Mouse (Mus musculus) embryonic facial prominence, embryonic 10.5 days (tissue): ENCODE measurements around the gene Slc16a6. TPM values are rescaled to one million over a fixed set of nuclear protein-coding genes. Genes with fewer than 3 reads are reported as not detected.

Experiments
- DNase-seq: peaks from one replicate; pipeline ENCODE4 v3.0.0-alpha.2; 2017; ENCODE audit warnings: low spot score
- H3K27ac ChIP-seq: fragments of 300-500 bp; sonication (generic); replicated peaks from 2 replicates; pipeline ENCODE4 v1.5.1; 2016; ENCODE audit warnings: mild to moderate bottlenecking
- H3K27me3 ChIP-seq: fragments of 300-500 bp; sonication (generic); replicated peaks from 2 replicates; pipeline ENCODE4 v1.6.1; 2016; ENCODE audit warnings: low read depth, mild to moderate bottlenecking; ENCODE audit not compliant: poor library complexity, severe bottlenecking
- H3K36me3 ChIP-seq: fragments of 300-500 bp; sonication (generic); replicated peaks from 2 replicates; pipeline ENCODE4 v1.6.1; 2016; ENCODE audit warnings: mild to moderate bottlenecking, moderate library complexity
- H3K4me1 ChIP-seq: fragments of 300-500 bp; sonication (generic); 2 replicates; pipeline ENCODE4 v1.6.1; 2016
- H3K4me3 ChIP-seq: fragments of 300-500 bp; sonication (generic); 2 replicates; pipeline ENCODE4 v1.5.1; 2016; ENCODE audit warnings: mild to moderate bottlenecking, moderate library complexity
- H3K9me3 ChIP-seq: fragments of 300-500 bp; sonication (generic); 2 replicates; pipeline ENCODE4 v1.6.1; 2016; ENCODE audit warnings: mild to moderate bottlenecking
- WGBS: fragments of 180-500 bp; shearing (Covaris S2); methylation state at CpG from one replicate; pipeline ENCODE4 v1.1.7; 2016; 5-methylcytosine and 5-hydroxymethylcytosine counted together
- polyA plus RNA-seq: library from polyadenylated mRNA; unstranded; fragments of >200 nt; fragmentation: Nextera tagmentation; extraction: Ambion mirVana; gene quantifications from 2 replicates; pipeline ENCODE4 v1.2.1, GENCODE M21; 2016

The Slc16a6 gene
- polyA plus RNA-seq, 1 experiment from 2014 or later, result 3.8 TPM

- no peak for DNase-seq
- H3K9me3 ChIP-seq, result no peaks in the 10 kb centered on the region
- no peak overlapping the region for H3K27ac ChIP-seq
- H3K27me3 ChIP-seq, result peaks cover 53% of the 10 kb centered on the region
- H3K4me1 ChIP-seq, result peaks cover 42% of the 10 kb centered on the region
- H3K36me3 ChIP-seq, result no peaks in the 10 kb centered on the region
- 48% methylated on average over 16 of the region's 16 CpGs for WGBS
- no peak overlapping the region for H3K4me3 ChIP-seq
Observed at GRCm38 (mm10) chr11:109477606-109478380, 4.4 kb upstream of the Slc16a6 start.

GRCm38 (mm10) chr11:109476653-109477052 lies 3.3 kb upstream of the Slc16a6 start:
- DNase-seq, result no peak
- no peaks in the 10 kb centered on the region for H3K36me3 ChIP-seq
- H3K27me3 ChIP-seq, result peaks cover 59% of the 10 kb centered on the region
- WGBS, result 54% methylated on average over 6 of the region's 6 CpGs
- peak overlapping the region; percentile 48; the same call in 1 of the 2 replicates for H3K27ac ChIP-seq
- H3K4me1 ChIP-seq, result peaks cover 51% of the 10 kb centered on the region
- no peak overlapping the region for H3K4me3 ChIP-seq
- H3K9me3 ChIP-seq, result no peaks in the 10 kb centered on the region

GRCm38 (mm10) chr11:109476241-109476640 lies 2.8 kb upstream of the Slc16a6 start:
- Histone ChIP-seq H3K4me3 (no peak overlapping the region), H3K27ac (peak overlapping the region; percentile 48; the same call in 1 of the 2 replicates), H3K9me3 (no peaks in the 10 kb centered on the region), H3K27me3 (peaks cover 63% of the 10 kb centered on the region), H3K36me3 (no peaks in the 10 kb centered on the region), H3K4me1 (peaks cover 55% of the 10 kb centered on the region)
- DNase-seq, result no peak
- 23% methylated on average over 2 of the region's 2 CpGs for WGBS

- H3K36me3 ChIP-seq, result no peaks in the 10 kb centered on the region
- 60% methylated on average over 4 of the region's 4 CpGs for WGBS
- no peak overlapping the region for H3K27ac ChIP-seq
- no peak for DNase-seq
- H3K4me3 ChIP-seq, result no peak overlapping the region
- H3K4me1 ChIP-seq, result peaks cover 60% of the 10 kb centered on the region
- H3K27me3 ChIP-seq, result peaks cover 67% of the 10 kb centered on the region
- H3K9me3 ChIP-seq, result no peaks in the 10 kb centered on the region
Observed at GRCm38 (mm10) chr11:109475717-109476116, 2.3 kb upstream of the Slc16a6 start.

GRCm38 (mm10) chr11:109474836-109475235 lies 1.4 kb upstream of the Slc16a6 start:
- H3K4me3 ChIP-seq, result no peak overlapping the region
- 82% methylated on average over 13 of the region's 13 CpGs for WGBS
- DNase-seq, result no peak
- H3K36me3 ChIP-seq, result no peaks in the 10 kb centered on the region
- H3K9me3 ChIP-seq, result no peaks in the 10 kb centered on the region
- no peak overlapping the region for H3K27ac ChIP-seq
- H3K27me3 ChIP-seq, result peaks cover 65% of the 10 kb centered on the region
- peaks cover 61% of the 10 kb centered on the region for H3K4me1 ChIP-seq

GRCm38 (mm10) chr11:109474086-109474742 lies 816 bp upstream of the Slc16a6 start:
- Histone ChIP-seq H3K9me3 (no peaks in the 10 kb centered on the region), H3K27ac (peak overlapping the region; percentile 99), H3K4me3 (peak overlapping the region; percentile 88), H3K27me3 (peaks cover 61% of the 10 kb centered on the region), H3K4me1 (peaks cover 60% of the 10 kb centered on the region), H3K36me3 (no peaks in the 10 kb centered on the region)
- WGBS, result 11% methylated on average over 14 of the region's 14 CpGs
- no peak for DNase-seq

- peaks cover 55% of the 10 kb centered on the region for H3K4me1 ChIP-seq
- 1% methylated on average over 13 of the region's 13 CpGs for WGBS
- H3K27ac ChIP-seq, result peak overlapping the region; percentile 99
Observed at GRCm38 (mm10) chr11:109472821-109473170, 602 bp downstream of the Slc16a6 start.

GRCm38 (mm10) chr11:109472171-109472691 lies 1.2 kb downstream of the Slc16a6 start:
- Histone ChIP-seq H3K27me3 (peaks cover 56% of the 10 kb centered on the region), H3K27ac (peak overlapping the region; percentile 99), H3K36me3 (no peaks in the 10 kb centered on the region), H3K4me1 (peaks cover 49% of the 10 kb centered on the region), H3K4me3 (peak overlapping the region; percentile 88), H3K9me3 (no peaks in the 10 kb centered on the region)
- DNase-seq, result peak; percentile 73
- under 1% methylated on average over 33 of the region's 33 CpGs for WGBS

More at GRCm38 (mm10) chr11:109472821-109473170, 602 bp downstream of the Slc16a6 start:
- DNase-seq, result no peak
- H3K27me3 ChIP-seq, result peaks cover 61% of the 10 kb centered on the region
- peak overlapping the region; percentile 88 for H3K4me3 ChIP-seq
- no peaks in the 10 kb centered on the region for H3K36me3 ChIP-seq
- no peaks in the 10 kb centered on the region for H3K9me3 ChIP-seq

- no peaks in the 10 kb centered on the region for H3K9me3 ChIP-seq
- H3K4me1 ChIP-seq, result peaks cover 39% of the 10 kb centered on the region
- H3K27ac ChIP-seq, result no peak overlapping the region
- WGBS, result 34% methylated on average over 15 of the region's 15 CpGs
- peaks cover 45% of the 10 kb centered on the region for H3K27me3 ChIP-seq
- peak overlapping the region; percentile 88 for H3K4me3 ChIP-seq
- DNase-seq, result peak; percentile 21
- no peaks in the 10 kb centered on the region for H3K36me3 ChIP-seq
Observed at GRCm38 (mm10) chr11:109470921-109471861, 2.2 kb downstream of the Slc16a6 start.

GRCm38 (mm10) chr11:109470170-109470569 lies 3.2 kb downstream of the Slc16a6 start:
- Histone ChIP-seq H3K4me1 (peaks cover 33% of the 10 kb centered on the region), H3K27ac (no peak overlapping the region), H3K4me3 (no peak overlapping the region), H3K9me3 (no peaks in the 10 kb centered on the region), H3K27me3 (peaks cover 35% of the 10 kb centered on the region), H3K36me3 (no peaks in the 10 kb centered on the region)
- WGBS, result 71% methylated on average over 9 of the region's 9 CpGs
- no peak for DNase-seq

GRCm38 (mm10) chr11:109468133-109468532 lies 5.3 kb downstream of the Slc16a6 start:
- Histone ChIP-seq H3K4me1 (peaks cover 25% of the 10 kb centered on the region), H3K27ac (no peak overlapping the region), H3K4me3 (no peak overlapping the region), H3K27me3 (peaks cover 21% of the 10 kb centered on the region), H3K36me3 (0 out of 2 replicates have a peak, but pooled peaks cover under 1% of the 10 kb centered on the region), H3K9me3 (no peaks in the 10 kb centered on the region)
- DNase-seq, result no peak
- 87% methylated on average over 5 of the region's 5 CpGs for WGBS

- peaks cover 8% of the 10 kb centered on the region; the same call in 1 of the 2 replicates for H3K36me3 ChIP-seq
- H3K27ac ChIP-seq, result no peak overlapping the region
- WGBS, result 88% methylated on average over 8 of the region's 8 CpGs
- peaks cover 19% of the 10 kb centered on the region for H3K4me1 ChIP-seq
- no peaks in the 10 kb centered on the region for H3K9me3 ChIP-seq
- H3K27me3 ChIP-seq, result peaks cover 19% of the 10 kb centered on the region
- DNase-seq, result no peak
- H3K4me3 ChIP-seq, result no peak overlapping the region
Observed at GRCm38 (mm10) chr11:109466987-109467386, 6.4 kb downstream of the Slc16a6 start.
